Mouse (Mus musculus): Measurements from ENCODE around the gene Ccdc183. TPM values are rescaled to one million over a fixed set of nuclear protein-coding genes. Genes with fewer than 3 reads are reported as not detected.

Gene Ccdc183
- total RNA-seq, 2 experiments from 2014 or later: not detected

Other genes starting within 250 kb of the Ccdc183 start
- under 1 TPM; 0.46 to 0.56 TPM for gene Sapcd2, start 245.4 kb downstream of the Ccdc183 start, total RNA-seq (2021)
- 10 to 100 TPM; 14.5 to 15.4 TPM for gene Entpd2, start 221.8 kb downstream of the Ccdc183 start, total RNA-seq (2021)
- gene Npdc1, start 218.3 kb downstream of the Ccdc183 start, total RNA-seq (2021): 10 to 100 TPM; 27.3 to 27.8 TPM
- under 1 TPM; 0.27 to 0.36 TPM for gene Fut7, start 194.4 kb downstream of the Ccdc183 start, total RNA-seq (2021)
- 10 to 100 TPM; 35.5 to 39.9 TPM for gene Abca2, start 189.0 kb downstream of the Ccdc183 start, total RNA-seq (2021)
- gene Clic3, start 160.8 kb downstream of the Ccdc183 start, total RNA-seq (2021): 1 to 10 TPM; 1.2 to 1.6 TPM
- gene Paxx, start 156.6 kb downstream of the Ccdc183 start, total RNA-seq (2021): 10 to 100 TPM; 23.0 to 23.4 TPM
- 100 to 1,000 TPM; 189 to 202 TPM for gene Ptgds, start 147.6 kb downstream of the Ccdc183 start, total RNA-seq (2021)
- not detected for gene Lcn12, start 123.8 kb downstream of the Ccdc183 start, total RNA-seq (2021)
- gene Fbxw5, start 116.9 kb downstream of the Ccdc183 start, total RNA-seq (2021): 10 to 100 TPM; 82.7 to 92.8 TPM
- gene C8g, start 116.0 kb downstream of the Ccdc183 start, total RNA-seq (2021): 1 to 10 TPM; 1.5 to 1.6 TPM
- 10 to 100 TPM; 14.3 to 14.6 TPM for gene Traf2, start 70.7 kb downstream of the Ccdc183 start, total RNA-seq (2021)
- gene Edf1, start 59.8 kb downstream of the Ccdc183 start, total RNA-seq (2021): 100 to 1,000 TPM; 215 to 227 TPM
- 1 to 10 TPM in 1 of 2 experiments, under 1 TPM in 1; 0.65 to 2.5 TPM for gene Mamdc4, start 42.8 kb downstream of the Ccdc183 start, total RNA-seq (2021)
- gene Phpt1, start 42.5 kb downstream of the Ccdc183 start, total RNA-seq (2021): 10 to 100 TPM; 64.1 to 67.4 TPM
- gene Ajm1, start 35.9 kb downstream of the Ccdc183 start, total RNA-seq (2021): under 1 TPM; 0.08 TPM
- 10 to 100 TPM; 60.9 to 62.5 TPM for gene Rabl6, start 9.2 kb downstream of the Ccdc183 start, total RNA-seq (2021)
- 10 to 100 TPM; 24.1 to 29.5 TPM for gene Tmem141, start 4.3 kb upstream of the Ccdc183 start, total RNA-seq (2021)
- gene Fcna, start 10.4 kb upstream of the Ccdc183 start, total RNA-seq (2021): 1 to 10 TPM; 5.2 to 7.5 TPM
- gene Lcn8, start 35.4 kb upstream of the Ccdc183 start, total RNA-seq (2021): under 1 TPM in 1 of 2 experiments, not detected in 1; 0.73 TPM
- gene Lcn5, start 40.3 kb upstream of the Ccdc183 start, total RNA-seq (2021): not detected
- gene Lcn6, start 59.1 kb upstream of the Ccdc183 start, total RNA-seq (2021): not detected
- gene Lcn10, start 65.0 kb upstream of the Ccdc183 start, total RNA-seq (2021): not detected
- gene Obp2a, start 82.4 kb upstream of the Ccdc183 start, total RNA-seq (2021): not detected
- 10 to 100 TPM; 12.2 to 13.4 TPM for gene Bmyc, start 89.1 kb upstream of the Ccdc183 start, total RNA-seq (2021)
- not detected for gene Obp2b, start 119.3 kb upstream of the Ccdc183 start, total RNA-seq (2021)
- not detected for gene Lcn3, start 147.9 kb upstream of the Ccdc183 start, total RNA-seq (2021)
- gene Lcn11, start 159.3 kb upstream of the Ccdc183 start, total RNA-seq (2021): not detected
- not detected for gene Gm13539, start 164.6 kb upstream of the Ccdc183 start, total RNA-seq (2021)
- gene Glt6d1, start 198.2 kb upstream of the Ccdc183 start, total RNA-seq (2021): not detected
- gene Lcn9, start 205.5 kb upstream of the Ccdc183 start, total RNA-seq (2021): not detected
- not detected for gene Sohlh1, start 229.6 kb upstream of the Ccdc183 start, total RNA-seq (2021)
- under 1 TPM; 0.22 to 0.27 TPM for gene Kcnt1, start 246.1 kb upstream of the Ccdc183 start, total RNA-seq (2021)

Data from heart, postnatal 36 days (tissue).